Mouse (Mus musculus): Measurements from ENCODE around the gene Myh9.
A peak's percentile ranks its signal among the peaks of the same experiment; 100 is the strongest.
"Not testable (repeated sequence)": the region's sequence is repeated elsewhere in the genome, so short reads cannot be mapped to it uniquely, and the experiment has no call there.

The Myh9 gene

GRCm38 (mm10) chr15:77748414-77748813 is 93.6 kb downstream of the Myh9 start:
- no peak for DNase-seq

- no peak for DNase-seq
Observed at GRCm38 (mm10) chr15:77746326-77746725, 95.6 kb downstream of the Myh9 start.

- no peak for DNase-seq
Observed at GRCm38 (mm10) chr15:77745081-77745480, 96.9 kb downstream of the Myh9 start.

- DNase-seq = no peak
Observed at GRCm38 (mm10) chr15:77744632-77745031, 97.3 kb downstream of the Myh9 start.

- not testable (repeated sequence) for DNase-seq
Observed at GRCm38 (mm10) chr15:77741556-77741955, 100.4 kb downstream of the Myh9 start.

- no peak for DNase-seq
Observed at GRCm38 (mm10) chr15:77740511-77741297, 101.3 kb downstream of the Myh9 start.

GRCm38 (mm10) chr15:77733903-77734302 is 108.1 kb downstream of the Myh9 start:
- DNase-seq = not testable (repeated sequence)

GRCm38 (mm10) chr15:77733380-77733779 is 108.6 kb downstream of the Myh9 start:
- peak; percentile 51 to 73 for DNase-seq

- DNase-seq = not testable (repeated sequence)
Observed at GRCm38 (mm10) chr15:77732851-77733250, 109.1 kb downstream of the Myh9 start.

GRCm38 (mm10) chr15:77731605-77732004 is 110.4 kb downstream of the Myh9 start:
- no peak for DNase-seq

- DNase-seq = not testable (repeated sequence)
Observed at GRCm38 (mm10) chr15:77728739-77729138, 113.2 kb downstream of the Myh9 start, which contains the start of gene Apol9b. Apol9b (plus strand) TSS chr15:77729039.

GRCm38 (mm10) chr15:77727745-77728144 is 114.2 kb downstream of the Myh9 start:
- not testable (repeated sequence) for DNase-seq

- DNase-seq = peak; percentile 19 to 22
Observed at GRCm38 (mm10) chr15:77727139-77727538, 114.8 kb downstream of the Myh9 start.

GRCm38 (mm10) chr15:77725393-77726020 is 116.5 kb downstream of the Myh9 start:
- DNase-seq = not testable (repeated sequence)

GRCm38 (mm10) chr15:77724208-77724911 is 117.6 kb downstream of the Myh9 start:
- not testable (repeated sequence) for DNase-seq

- DNase-seq = not testable (repeated sequence)
Observed at GRCm38 (mm10) chr15:77721509-77721908, 120.5 kb downstream of the Myh9 start.

- not testable (repeated sequence) for DNase-seq
Observed at GRCm38 (mm10) chr15:77718240-77718639, 123.7 kb downstream of the Myh9 start.

Data from cerebellum, postnatal 25 days (tissue).